Mouse (Mus musculus): ENCODE data around the gene Crybg2. TPM values are rescaled to one million over a fixed set of nuclear protein-coding genes. Genes with fewer than 3 reads are reported as not detected.

The Crybg2 gene
- polyA plus RNA-seq, 2 experiments: 0.23 to 0.42 TPM

GRCm38 (mm10) chr4:134019641-134020351, 40.8 kb upstream of the Crybg2 start:
- no peaks in the 10 kb centered on the region for H3K9me3 ChIP-seq (ENCODE audit: control insufficient read depth, low read length)
- H3K4me2 ChIP-seq (ENCODE audit: low read depth): peak overlapping the region; percentile 26; the same call in 1 of the 2 replicates
- no peaks in the 10 kb centered on the region for H3K4me1 ChIP-seq (replicated peaks; ENCODE audit: control insufficient read depth in 2 of 2, insufficient read depth in 2 of 2, low read length in 1 of 2)
- no peak overlapping the region for H3K9ac ChIP-seq (replicated peaks)
- no peak overlapping the region; a peak in 1 of 4 replicates for H3K4me3 ChIP-seq (ENCODE audit: insufficient read depth in 1 of 2, low read depth in 2 of 2, low read length in 2 of 2)
- no peak overlapping the region for H3K27ac ChIP-seq
- no peaks in the 10 kb centered on the region for H3K36me3 ChIP-seq (replicated peaks; ENCODE audit: control insufficient read depth, insufficient read depth, low read depth)
- peaks cover 47% of the 10 kb centered on the region for H3K27me3 ChIP-seq (ENCODE audit: control insufficient read depth, insufficient read depth, low read length)
- ATAC-seq (ENCODE audit: insufficient read depth) (0 out of 2 replicates have a peak, but pooled peaks have one; percentile 31), DNase-seq (ENCODE audit: low read depth in 3 of 3, low spot score in 3 of 3) (no peak)
- TF ChIP-seq EP300 (IDR thresholded peaks at IDR 0.05; ENCODE audit: low read depth): no peak
- no peak for TF ChIP-seq CTCF (IDR thresholded peaks at IDR 0.05; ENCODE audit: low read depth)
- WGBS (ENCODE audit: insufficient replicate concordance): 3% methylated on average over 16 of the region's 16 CpGs

GRCm38 (mm10) chr4:134020621-134021020, 40.0 kb upstream of the Crybg2 start:
- no peaks in the 10 kb centered on the region for H3K4me1 ChIP-seq (replicated peaks; ENCODE audit: control insufficient read depth in 2 of 2, insufficient read depth in 2 of 2, low read length in 1 of 2)
- peaks cover 47% of the 10 kb centered on the region for H3K27me3 ChIP-seq (ENCODE audit: control insufficient read depth, insufficient read depth, low read length)
- TF ChIP-seq EP300 (IDR thresholded peaks at IDR 0.05; ENCODE audit: low read depth): no peak
- TF ChIP-seq CTCF (IDR thresholded peaks at IDR 0.05; ENCODE audit: low read depth): no peak
- 3% methylated on average over 11 of the region's 11 CpGs for WGBS (ENCODE audit: insufficient replicate concordance)
- H3K4me2 ChIP-seq (ENCODE audit: low read depth): no peak overlapping the region
- H3K36me3 ChIP-seq (replicated peaks; ENCODE audit: control insufficient read depth, insufficient read depth, low read depth): no peaks in the 10 kb centered on the region
- H3K4me3 ChIP-seq (ENCODE audit: insufficient read depth in 1 of 2, low read depth in 2 of 2, low read length in 2 of 2): no peak overlapping the region
- DNase-seq (ENCODE audit: low read depth in 3 of 3, low spot score in 3 of 3): peak in 2 of 3 experiments; percentile 26 to 44
- no peaks in the 10 kb centered on the region for H3K9me3 ChIP-seq (ENCODE audit: control insufficient read depth, low read length)
- no peak overlapping the region for H3K27ac ChIP-seq
- no peak overlapping the region for H3K9ac ChIP-seq (replicated peaks)
- ATAC-seq (ENCODE audit: insufficient read depth): no peak

- Histone ChIP-seq H3K27me3 (ENCODE audit: control insufficient read depth, insufficient read depth, low read length) (0 out of 2 replicates have a peak, but pooled peaks cover 2% of the 10 kb centered on the region), H3K9ac (replicated peaks) (no peak overlapping the region), H3K9me3 (ENCODE audit: control insufficient read depth, low read length) (no peaks in the 10 kb centered on the region), H3K27ac (no peak overlapping the region), H3K36me3 (replicated peaks; ENCODE audit: control insufficient read depth, insufficient read depth, low read depth) (no peaks in the 10 kb centered on the region), H3K4me1 (replicated peaks; ENCODE audit: control insufficient read depth in 2 of 2, insufficient read depth in 2 of 2, low read length in 1 of 2) (no peaks in the 10 kb centered on the region), H3K4me3 (ENCODE audit: insufficient read depth in 1 of 2, low read depth in 2 of 2, low read length in 2 of 2) (no peak overlapping the region), H3K4me2 (ENCODE audit: low read depth) (no peak overlapping the region)
- no peak for DNase-seq (ENCODE audit: low read depth in 3 of 3, low spot score in 3 of 3)
- 56% methylated on average over 9 of the region's 9 CpGs for WGBS (ENCODE audit: insufficient replicate concordance)
- no peak for ATAC-seq (ENCODE audit: insufficient read depth)
- TF ChIP-seq CTCF (IDR thresholded peaks at IDR 0.05; ENCODE audit: low read depth): no peak
- TF ChIP-seq EP300 (IDR thresholded peaks at IDR 0.05; ENCODE audit: low read depth): no peak
Measured at GRCm38 (mm10) chr4:134025802-134026201, 34.8 kb upstream of the Crybg2 start.

GRCm38 (mm10) chr4:134035953-134036352, 24.7 kb upstream of the Crybg2 start:
- no peaks in the 10 kb centered on the region for H3K4me1 ChIP-seq (replicated peaks; ENCODE audit: control insufficient read depth in 2 of 2, insufficient read depth in 2 of 2, low read length in 1 of 2)
- no peak for TF ChIP-seq EP300 (IDR thresholded peaks at IDR 0.05; ENCODE audit: low read depth)
- TF ChIP-seq CTCF (IDR thresholded peaks at IDR 0.05; ENCODE audit: low read depth): peak; percentile 98
- H3K27ac ChIP-seq: no peak overlapping the region
- ATAC-seq (ENCODE audit: insufficient read depth) (no peak), DNase-seq (ENCODE audit: low read depth in 3 of 3, low spot score in 3 of 3) (peak; percentile 23 to 55 (median 31))
- no peak overlapping the region for H3K4me2 ChIP-seq (ENCODE audit: low read depth)
- no peaks in the 10 kb centered on the region for H3K9me3 ChIP-seq (ENCODE audit: control insufficient read depth, low read length)
- H3K9ac ChIP-seq (replicated peaks): no peak overlapping the region
- H3K27me3 ChIP-seq (ENCODE audit: control insufficient read depth, insufficient read depth, low read length): no peaks in the 10 kb centered on the region
- WGBS (ENCODE audit: insufficient replicate concordance): 4% methylated on average over 16 of the region's 16 CpGs
- no peaks in the 10 kb centered on the region for H3K36me3 ChIP-seq (replicated peaks; ENCODE audit: control insufficient read depth, insufficient read depth, low read depth)
- no peak overlapping the region for H3K4me3 ChIP-seq (ENCODE audit: insufficient read depth in 1 of 2, low read depth in 2 of 2, low read length in 2 of 2)

- Histone ChIP-seq H3K36me3 (replicated peaks; ENCODE audit: control insufficient read depth, insufficient read depth, low read depth) (no peaks in the 10 kb centered on the region), H3K9me3 (ENCODE audit: control insufficient read depth, low read length) (no peaks in the 10 kb centered on the region), H3K27ac (no peak overlapping the region), H3K4me3 (ENCODE audit: insufficient read depth in 1 of 2, low read depth in 2 of 2, low read length in 2 of 2) (no peak overlapping the region), H3K4me1 (replicated peaks; ENCODE audit: control insufficient read depth in 2 of 2, insufficient read depth in 2 of 2, low read length in 1 of 2) (no peaks in the 10 kb centered on the region), H3K27me3 (ENCODE audit: control insufficient read depth, insufficient read depth, low read length) (no peaks in the 10 kb centered on the region), H3K9ac (replicated peaks) (no peak overlapping the region; the same call in 1 of the 2 replicates), H3K4me2 (ENCODE audit: low read depth) (no peak overlapping the region)
- DNase-seq (ENCODE audit: low read depth in 3 of 3, low spot score in 3 of 3) (no peak), ATAC-seq (ENCODE audit: insufficient read depth) (no peak)
- 11% methylated on average over 9 of the region's 9 CpGs for WGBS (ENCODE audit: insufficient replicate concordance)
- TF ChIP-seq EP300 (IDR thresholded peaks at IDR 0.05; ENCODE audit: low read depth) (no peak), CTCF (IDR thresholded peaks at IDR 0.05; ENCODE audit: low read depth) (no peak)
Measured at GRCm38 (mm10) chr4:134041317-134042123, 19.1 kb upstream of the Crybg2 start.
